In genomic region chr5:130400136-130400917, GRCm38 (mm10) we compare ENCODE assay signal across 26 mouse cellular contexts. TPM values are rescaled to one million over a fixed set of nuclear protein-coding genes. Genes with fewer than 3 reads are reported as not detected.
A peak's percentile ranks its signal among the peaks of the same experiment; 100 is the strongest.
DNase-seq lines count a peak whose midpoint lies in the region; ATAC-seq and TF ChIP-seq lines count a peak whose summit lies in the region.
"Had no signal": no experiment of that assay in that cellular context is flagged by ENCODE, and none has a peak within 500 bp of the region (broad histone marks: within the 10 kb centered on the region; RNA-seq: fewer than 3 reads in every experiment).

No protein-coding gene starts in this region.

- 90% methylated on average over 8 of the region's 8 CpGs for WGBS in midbrain, postnatal 0 days
- WGBS in midbrain, embryonic 15.5 days = 91% methylated on average over 8 of the region's 8 CpGs

- no peak overlapping the region for H3K9ac ChIP-seq in midbrain, postnatal 0 days (replicated peaks; ENCODE audit: low read length, poor library complexity, severe bottlenecking)
- no peak overlapping the region for H3K9ac ChIP-seq in midbrain, embryonic 15.5 days
- H3K9ac ChIP-seq: embryonic facial prominence, embryonic 12.5 days; forebrain, embryonic 15.5 days; heart, embryonic 15.5 days; hindbrain, embryonic 13.5 days had no signal

- no peaks in the 10 kb centered on the region for H3K9me3 ChIP-seq in midbrain, postnatal 0 days (ENCODE audit: low read length)
- no peaks in the 10 kb centered on the region for H3K9me3 ChIP-seq in midbrain, embryonic 15.5 days
- H3K9me3 ChIP-seq: forebrain, embryonic 15.5 days; heart, embryonic 15.5 days; hindbrain, embryonic 13.5 days had no signal

- H3K4me1 ChIP-seq in midbrain, postnatal 0 days (ENCODE audit: insufficient read depth, low read length) = no peaks in the 10 kb centered on the region
- no peaks in the 10 kb centered on the region for H3K4me1 ChIP-seq in midbrain, embryonic 15.5 days
- H3K4me1 ChIP-seq: embryonic facial prominence, embryonic 12.5 days; forebrain, embryonic 15.5 days; heart, embryonic 15.5 days; hindbrain, embryonic 13.5 days had no signal

- no peak for TF ChIP-seq CTCF in midbrain, postnatal 0 days (IDR thresholded peaks at IDR 0.05)

- no peaks in the 10 kb centered on the region for H3K36me3 ChIP-seq in midbrain, postnatal 0 days (ENCODE audit: insufficient read depth, low read length)
- H3K36me3 ChIP-seq in midbrain, embryonic 15.5 days (replicated peaks) = no peaks in the 10 kb centered on the region
- H3K36me3 ChIP-seq: embryonic facial prominence, embryonic 12.5 days; forebrain, embryonic 15.5 days; heart, embryonic 15.5 days; hindbrain, embryonic 13.5 days had no signal

- no peak overlapping the region for H3K4me2 ChIP-seq in midbrain, postnatal 0 days (ENCODE audit: low read depth, low read length, poor library complexity, severe bottlenecking)
- no peak overlapping the region for H3K4me2 ChIP-seq in midbrain, embryonic 15.5 days
- H3K4me2 ChIP-seq: embryonic facial prominence, embryonic 12.5 days; forebrain, embryonic 15.5 days; heart, embryonic 11.5 days; heart, embryonic 15.5 days; hindbrain, embryonic 13.5 days had no signal

- no peak overlapping the region for H3K27ac ChIP-seq in midbrain, postnatal 0 days (ENCODE audit: low read depth, low read length)
- H3K27ac ChIP-seq in midbrain, embryonic 15.5 days = no peak overlapping the region
- H3K27ac ChIP-seq: embryonic facial prominence, embryonic 12.5 days; forebrain, embryonic 15.5 days; heart, adult 2 months; heart, embryonic 15.5 days; hindbrain, embryonic 13.5 days had no signal

- no peak for ATAC-seq in midbrain, postnatal 0 days (ENCODE audit: low FRiP score)
- ATAC-seq in midbrain, embryonic 15.5 days (replicated peaks) = no peak
- ATAC-seq: forebrain, embryonic 15.5 days; intestine, postnatal 0 days had no signal

- H3K27me3 ChIP-seq in midbrain, postnatal 0 days (ENCODE audit: insufficient read depth, low read length) = no peaks in the 10 kb centered on the region
- H3K27me3 ChIP-seq in midbrain, embryonic 15.5 days (replicated peaks) = no peaks in the 10 kb centered on the region
- H3K27me3 ChIP-seq: embryonic facial prominence, embryonic 12.5 days; forebrain, embryonic 15.5 days; heart, embryonic 15.5 days; hindbrain, embryonic 13.5 days had no signal

- peak; percentile 57 for DNase-seq in midbrain, postnatal 0 days (ENCODE audit: low spot score)
- peak; percentile 97 for DNase-seq in cerebellum, adult 18-20 months
- peak; percentile 99 for DNase-seq in cerebellum, adult 9-11 months
- DNase-seq in cerebellum, postnatal 36 days = peak; percentile 91 to 98
- no peak for DNase-seq in ovary, postnatal 14 days (ENCODE audit: low spot score)
- DNase-seq in urinary bladder, postnatal 14 days (ENCODE audit: low spot score) = no peak
- no peak for DNase-seq in adrenal gland, adult 8-10 months
- DNase-seq: adrenal gland, adult 2 months; adrenal gland, postnatal 36 days; gastrocnemius, postnatal 10 days; heart, adult 2 months; heart, postnatal 14 days; kidney, adult 8-10 months had no signal

- H3K4me3 ChIP-seq in midbrain, postnatal 0 days (ENCODE audit: low read depth, low read length) = no peak overlapping the region
- H3K4me3 ChIP-seq in midbrain, embryonic 15.5 days = no peak overlapping the region
- H3K4me3 ChIP-seq: embryonic facial prominence, embryonic 12.5 days; forebrain, embryonic 15.5 days; heart, adult 2 months; heart, embryonic 15.5 days; hindbrain, embryonic 13.5 days had no signal

RNA-seq across cellular contexts. Expression of gene A330070K13Rik, which starts 15.9 kb away (rescaled TPM):
- not detected in 2 replicates for total RNA-seq in midbrain, postnatal 0 days (2014; rRNA removed)
- polyA plus RNA-seq in midbrain, postnatal 0 days (2015; fragmentation: Nextera tagmentation; extraction: Ambion mirVana) = 0.26 and 0.48 TPM in 2 replicates
- polyA plus RNA-seq in midbrain, embryonic 15.5 days (2015; fragmentation: Nextera tagmentation; extraction: Ambion mirVana) = not detected in 2 replicates
- total RNA-seq in adrenal gland, adult 8-10 months (2022) = not detected
- total RNA-seq: adrenal gland, adult 2 months; adrenal gland, postnatal 36 days; common myeloid progenitor, adult 5-6 weeks; ES-E14; gastrocnemius, postnatal 10 days; heart, adult 2 months; heart, postnatal 14 days; hematopoietic stem cell, adult 5-6 weeks had no signal
- polyA plus RNA-seq: adrenal gland, adult 2 months; brain, embryonic 14.5 days; embryonic facial prominence, embryonic 12.5 days; forebrain, embryonic 11.5 days; forebrain, embryonic 15.5 days; gonadal fat pad, adult 2 months; heart, adult 2 months; heart, embryonic 11.5 days; heart, embryonic 15.5 days; hindbrain, embryonic 13.5 days; intestine, postnatal 0 days had no signal

RNA-seq across cellular contexts. Expression of gene Caln1, which starts 31.1 kb away (rescaled TPM):
- 49.2 and 50.2 TPM in 2 replicates for total RNA-seq in midbrain, postnatal 0 days (2014; rRNA removed)
- 43.7 and 46.4 TPM in 2 replicates for polyA plus RNA-seq in midbrain, postnatal 0 days (2015; fragmentation: Nextera tagmentation; extraction: Ambion mirVana)
- 23.3 and 26.7 TPM in 2 replicates for polyA plus RNA-seq in midbrain, embryonic 15.5 days (2015; fragmentation: Nextera tagmentation; extraction: Ambion mirVana)
- 10 to 100 TPM; 48.9 to 84.6 (median 58.6) TPM for total RNA-seq in adrenal gland, adult 8-10 months (2022)
- total RNA-seq: common myeloid progenitor, adult 5-6 weeks; ES-E14; heart, adult 2 months; heart, postnatal 14 days; hematopoietic stem cell, adult 5-6 weeks had no signal
- polyA plus RNA-seq: heart, adult 2 months had no signal

Comparison
In these comparisons a context has a peak if more than half of its experiments do, and no peak if none do; other contexts are left out.
1. DNase-seq: peak in midbrain, postnatal 0 days (single experiment), cerebellum, adult 18-20 months (2 of 2), cerebellum, adult 9-11 months (single experiment) and cerebellum, postnatal 36 days (2 of 2); none in ovary, postnatal 14 days (single experiment), urinary bladder, postnatal 14 days (single experiment) and adrenal gland, adult 8-10 months (single experiment).